Mouse (Mus musculus): ENCODE data around the gene Atad3a.
"Not testable (repeated sequence)": the region's sequence is repeated elsewhere in the genome, so short reads cannot be mapped to it uniquely, and the experiment has no call there.

Gene Atad3a

DNA sequence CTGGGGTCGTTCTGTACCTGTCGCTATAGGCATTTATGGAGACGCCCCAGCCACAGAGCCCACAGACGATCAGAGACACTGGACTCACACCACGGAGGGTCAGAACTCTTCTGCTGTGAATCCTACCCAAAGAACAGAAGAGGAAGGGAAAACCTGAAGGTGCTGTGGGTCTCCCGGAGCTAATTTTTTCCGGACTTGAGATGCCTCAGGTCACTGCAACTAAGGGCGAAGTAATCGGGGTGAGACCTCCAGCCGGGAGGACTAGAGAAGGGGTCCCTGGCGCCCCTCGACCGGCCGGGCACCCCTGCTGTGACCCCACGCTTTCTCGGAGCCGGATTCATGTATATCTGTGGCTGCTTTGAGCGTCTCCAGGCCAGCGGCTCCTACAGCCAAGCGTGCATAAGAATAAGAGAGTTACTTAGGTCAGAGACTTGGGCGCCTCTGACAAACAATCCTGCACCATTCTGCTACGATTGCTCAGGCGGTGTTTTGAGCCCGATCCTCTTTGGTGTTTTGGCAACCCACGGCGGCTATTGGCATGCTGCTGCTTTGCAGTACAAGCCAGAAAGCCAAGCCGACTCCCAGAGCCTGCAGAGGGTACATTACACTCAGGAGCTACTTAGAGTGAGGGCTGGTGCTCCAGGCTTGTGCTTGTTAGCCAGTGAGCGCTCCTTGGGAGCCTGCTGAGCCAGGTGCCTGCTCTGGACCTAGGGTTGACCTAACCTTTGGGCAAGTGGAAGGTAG is 635 bp upstream of the Atad3a start:
- ChIA-PET POLR2A (interaction anchor here (0.6 to 3.0 kb wide), 35 partner anchors 10 to 800 kb away, joined by 3 to 19 read pairs (median 4); partner anchors contain the start of genes Mib2 (in 2 of the 4), Vwa1 (in 2 of the 4), Ccnl2 (in 1 of the 4) and Cptp (in 1 of the 4)), CTCF (interaction anchor here (0.6 to 3.2 kb wide), 12 partner anchors 9 to 497 kb away, joined by 3 to 14 read pairs (median 4); partner anchors contain the start of genes Dvl1 (in 1 of the 4), Mrpl20 (in 1 of the 4) and Vwa1 (in 1 of the 4))

DNA sequence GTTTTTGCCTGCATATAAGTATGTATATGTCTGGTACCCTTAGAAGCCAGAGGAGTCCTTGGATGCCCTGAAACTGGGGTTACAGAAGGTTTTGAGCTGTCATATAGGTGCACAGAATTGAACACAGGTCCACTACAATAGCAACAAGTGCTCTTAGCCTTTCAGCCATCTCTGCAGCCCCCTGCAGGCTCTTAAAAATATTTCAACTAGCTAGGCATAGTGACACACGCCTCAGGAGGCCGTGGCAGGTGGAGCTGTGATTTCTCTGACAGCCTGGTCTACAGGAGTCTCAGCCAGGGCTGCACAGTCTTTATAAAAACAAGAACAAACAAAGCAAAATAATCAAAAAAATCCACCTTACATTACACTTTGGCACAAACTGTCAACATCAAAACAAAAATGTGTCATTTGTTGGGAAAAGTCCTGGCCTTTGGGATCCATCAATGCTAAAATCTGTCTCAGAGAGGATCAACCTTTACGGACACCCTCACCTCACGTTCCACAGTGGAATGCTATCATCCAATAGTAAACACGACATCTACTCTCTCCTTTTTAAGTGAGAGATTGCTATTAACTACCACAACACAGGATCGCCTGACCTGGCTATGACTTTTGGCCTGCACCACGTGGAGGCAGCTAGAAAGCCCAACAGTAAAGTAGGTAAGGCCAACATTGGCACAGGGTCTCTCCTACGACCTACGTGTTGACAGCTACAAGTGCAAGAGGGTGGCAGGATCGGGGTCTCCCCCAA is 856 bp downstream of the Atad3a start:
- CTCF ChIA-PET = interaction anchor here in 3 of 4 experiments (0.7 to 3.2 kb wide), 9 partner anchors 10 to 107 kb away, joined by 3 to 14 read pairs (median 4); partner anchors contain the start of gene Vwa1 (in 1 of the 3)
- POLR2A ChIA-PET = interaction anchor here (0.6 to 3.0 kb wide), 44 partner anchors 9 to 1294 kb away, joined by 3 to 19 read pairs (median 4); partner anchors contain the start of genes Vwa1 (in 3 of the 4), Mib2 (in 2 of the 4), Ankrd65 (in 1 of the 4) and Cptp (in 1 of the 4)

DNA sequence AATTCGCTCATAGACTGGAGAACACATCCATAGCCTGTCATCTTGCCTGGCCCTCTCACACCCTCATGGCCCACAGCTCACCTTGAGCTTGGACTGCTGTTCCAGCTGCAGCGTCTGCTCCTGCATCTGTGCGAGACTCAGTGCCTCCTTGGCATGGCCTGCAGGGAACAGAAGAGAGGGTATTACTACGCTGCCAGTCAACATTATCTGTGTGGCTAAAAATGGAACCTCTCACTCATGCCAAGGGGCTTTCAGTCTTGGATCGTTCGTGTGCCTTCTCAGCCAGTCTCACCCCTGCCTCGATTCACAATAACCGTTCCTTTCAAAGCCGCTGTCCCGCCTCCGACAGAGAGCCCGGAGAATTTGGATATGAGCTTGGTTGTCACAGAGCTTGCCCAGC is 3.9 kb downstream of the Atad3a start:
- POLR2A ChIA-PET = interaction anchor here in 3 of 4 experiments (0.9 to 1.4 kb wide), 7 partner anchors 9 to 55 kb away, joined by 3 to 4 read pairs (median 3); partner anchors contain the start of gene Vwa1 (in 1 of the 3)
- CTCF ChIA-PET = no interaction called here

DNA sequence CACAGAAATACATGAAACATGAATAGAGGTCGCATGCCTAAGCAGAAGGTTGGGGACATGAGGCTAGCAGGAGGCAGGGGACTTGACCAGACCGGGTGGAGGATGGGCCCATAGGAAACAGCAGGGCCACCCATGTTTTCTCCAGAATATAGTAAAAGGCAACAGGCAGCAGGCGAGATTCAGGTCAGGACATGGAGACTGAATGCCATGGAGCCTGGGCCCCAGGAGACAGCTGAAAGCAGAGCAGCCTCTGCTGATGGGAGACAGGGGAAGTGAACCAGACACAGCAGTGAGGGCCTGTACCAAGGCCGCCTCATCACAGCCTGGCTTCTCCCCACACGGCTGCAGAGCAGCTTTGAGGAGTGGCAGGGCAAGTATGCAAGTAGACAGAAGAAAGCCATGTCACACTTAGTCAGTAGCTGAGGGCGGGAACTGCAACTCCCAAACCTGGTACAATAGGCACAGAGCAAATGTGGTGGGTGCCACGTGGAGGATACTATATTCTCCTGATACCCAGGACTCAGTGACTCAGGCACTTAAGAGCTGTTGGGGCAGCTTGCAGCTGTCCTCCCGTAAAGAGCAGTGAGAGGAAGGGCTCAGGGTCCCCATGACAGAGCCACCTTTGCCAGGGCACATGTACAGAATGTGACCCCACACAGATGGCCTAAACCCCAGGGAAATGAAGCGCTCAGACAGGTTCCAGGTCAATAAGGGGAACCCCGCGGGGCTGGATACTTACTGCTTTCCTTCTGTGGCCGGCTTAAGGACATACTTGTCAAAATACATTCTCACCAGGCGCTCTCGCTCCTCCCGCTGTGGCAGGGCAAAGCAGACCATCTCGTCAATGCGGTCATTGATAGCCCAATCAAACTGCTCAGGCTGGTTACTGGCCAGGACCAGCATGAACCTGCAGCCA is 14.1 kb downstream of the Atad3a start:
- CTCF ChIA-PET = interaction anchor here in 1 of 4 experiments (0.8 kb wide), 1 partner anchor 14 kb away, joined by 6 read pairs; the partner anchor contains the start of gene Atad3a
- POLR2A ChIA-PET = interaction anchor here in 3 of 4 experiments (0.6 to 2.8 kb wide), 10 partner anchors 8 to 92 kb away, joined by 3 to 9 read pairs (median 4); partner anchors contain the start of gene Atad3a (in 2 of the 3)

DNA sequence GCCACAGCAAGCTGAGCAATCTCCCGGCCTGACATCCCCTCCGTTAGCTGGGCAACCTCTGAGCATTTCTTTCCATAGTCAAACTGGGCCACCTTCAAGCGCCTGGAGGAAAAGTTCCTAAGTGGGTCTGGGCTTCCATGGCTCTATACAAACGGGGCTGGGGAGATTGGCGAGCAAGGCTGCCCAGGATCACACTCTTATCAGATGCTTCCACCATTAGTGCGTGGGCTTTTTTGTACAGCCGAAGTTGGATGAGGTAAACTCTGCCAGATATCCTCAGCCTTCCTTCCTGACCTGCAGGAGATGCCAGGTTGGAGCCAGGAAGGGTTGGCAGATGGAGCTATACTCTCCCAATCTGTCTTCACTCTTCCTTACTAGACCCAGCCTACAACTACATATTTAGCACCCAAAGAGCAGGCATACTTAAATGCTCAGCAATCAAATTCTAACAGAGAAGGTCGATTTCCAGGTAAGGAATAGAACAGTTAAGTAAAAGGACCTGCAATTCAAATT is 14.8 kb downstream of the Atad3a start:
- CTCF ChIA-PET = no interaction called here
- POLR2A ChIA-PET = interaction anchor here in 2 of 4 experiments (0.5 to 2.8 kb wide), 6 partner anchors 11 to 770 kb away, joined by 3 to 8 read pairs (median 4); partner anchors contain the start of gene Atad3a (in 2 of the 2)

DNA sequence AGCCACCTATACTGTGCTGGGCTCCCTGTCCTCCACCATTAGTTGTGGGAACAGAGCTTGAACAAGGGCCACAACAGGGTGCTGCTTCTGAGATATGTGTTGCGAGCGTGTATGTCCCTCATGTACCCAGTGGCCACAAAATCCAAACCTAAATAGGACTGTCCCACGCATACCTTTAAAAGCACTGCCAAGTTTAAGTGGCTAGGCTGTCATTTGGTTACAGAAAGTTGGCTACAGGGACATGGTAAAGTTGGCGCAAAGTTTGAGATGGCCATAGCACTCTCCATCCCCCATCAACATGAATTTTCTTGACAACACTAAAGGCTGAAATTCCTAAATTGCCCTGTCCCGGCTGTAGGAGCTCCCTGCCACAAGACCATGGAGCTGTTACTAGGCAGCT is 15.8 kb downstream of the Atad3a start:
- ChIA-PET CTCF (no interaction called here), POLR2A (interaction anchor here in 3 of 4 experiments (0.6 to 2.8 kb wide), 6 partner anchors 11 to 53 kb away, joined by 3 to 8 read pairs (median 3); partner anchors contain the start of gene Atad3a (in 1 of the 3))

DNA sequence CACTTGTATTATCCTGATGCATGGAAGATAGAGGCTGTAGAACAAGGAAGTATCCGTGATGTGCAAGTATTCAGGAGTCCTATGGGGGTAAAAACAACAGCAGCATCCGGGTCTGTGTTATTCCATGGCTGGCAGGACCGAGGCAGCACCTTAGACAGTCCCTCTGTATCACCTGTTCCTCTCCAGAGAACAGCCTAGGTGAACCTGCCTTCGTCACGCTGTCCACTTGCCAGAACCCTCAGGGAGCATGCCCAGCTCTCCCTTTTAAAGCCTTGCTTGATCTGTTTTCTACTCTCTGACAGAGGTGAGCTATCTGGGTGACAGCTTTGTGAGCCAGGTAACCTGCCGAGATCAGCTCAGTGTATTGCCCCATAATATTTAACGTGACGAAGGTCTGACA is 16.4 kb downstream of the Atad3a start:
- POLR2A ChIA-PET = interaction anchor here in 2 of 4 experiments (0.7 to 1.3 kb wide), 4 partner anchors 11 to 36 kb away, joined by 3 read pairs; no protein-coding TSS in a partner anchor
- CTCF ChIA-PET = no interaction called here

DNA sequence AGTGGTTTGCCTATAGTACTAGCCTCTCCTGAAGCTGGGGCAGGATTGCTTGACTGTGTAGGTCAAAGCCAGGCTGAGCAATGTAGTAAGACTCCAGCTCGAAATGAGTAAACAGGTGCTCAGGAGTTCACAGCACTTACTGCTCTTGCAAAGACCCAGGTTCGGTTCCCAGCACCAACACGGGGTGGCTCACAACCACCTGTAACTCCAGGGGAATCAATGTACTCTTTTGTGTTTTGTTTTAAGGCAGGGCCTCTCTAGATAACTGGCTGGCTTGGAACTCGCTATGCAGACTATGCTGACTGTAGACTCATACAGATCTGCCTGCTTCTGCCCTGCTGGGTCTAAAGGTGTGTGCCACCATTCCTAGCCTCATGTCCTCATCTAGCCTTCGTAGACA is 18.2 kb downstream of the Atad3a start:
- CTCF ChIA-PET = no interaction called here
- POLR2A ChIA-PET = interaction anchor here in 2 of 4 experiments (1.2 to 2.1 kb wide), 2 partner anchors 9 to 17 kb away, joined by 3 to 5 read pairs; no protein-coding TSS in a partner anchor

DNA sequence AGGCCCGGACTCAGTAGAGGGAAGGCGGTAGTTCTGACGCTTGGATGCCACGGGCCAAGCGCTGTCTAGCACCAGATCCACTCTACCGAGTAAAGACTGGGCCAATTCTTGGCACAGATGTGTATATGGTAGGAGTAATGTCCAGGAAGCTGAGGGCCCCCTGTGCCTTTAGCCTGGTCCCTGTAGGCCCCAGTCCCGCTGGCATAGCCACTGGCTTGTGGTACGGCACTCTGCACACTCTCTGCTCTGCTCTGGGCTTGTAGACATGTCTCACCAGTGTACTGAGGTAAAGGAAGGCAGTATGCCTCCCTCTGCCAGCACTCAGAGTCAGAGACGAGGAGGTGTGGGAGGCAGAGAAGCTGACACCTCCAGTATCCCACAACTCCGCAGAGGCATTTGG is 20.2 kb downstream of the Atad3a start:
- POLR2A ChIA-PET = interaction anchor here in 1 of 4 experiments (1.2 to 1.5 kb wide), 3 partner anchors 11 to 71 kb away, joined by 3 to 4 read pairs (median 4); no protein-coding TSS in a partner anchor
- CTCF ChIA-PET = not testable (repeated sequence)

DNA sequence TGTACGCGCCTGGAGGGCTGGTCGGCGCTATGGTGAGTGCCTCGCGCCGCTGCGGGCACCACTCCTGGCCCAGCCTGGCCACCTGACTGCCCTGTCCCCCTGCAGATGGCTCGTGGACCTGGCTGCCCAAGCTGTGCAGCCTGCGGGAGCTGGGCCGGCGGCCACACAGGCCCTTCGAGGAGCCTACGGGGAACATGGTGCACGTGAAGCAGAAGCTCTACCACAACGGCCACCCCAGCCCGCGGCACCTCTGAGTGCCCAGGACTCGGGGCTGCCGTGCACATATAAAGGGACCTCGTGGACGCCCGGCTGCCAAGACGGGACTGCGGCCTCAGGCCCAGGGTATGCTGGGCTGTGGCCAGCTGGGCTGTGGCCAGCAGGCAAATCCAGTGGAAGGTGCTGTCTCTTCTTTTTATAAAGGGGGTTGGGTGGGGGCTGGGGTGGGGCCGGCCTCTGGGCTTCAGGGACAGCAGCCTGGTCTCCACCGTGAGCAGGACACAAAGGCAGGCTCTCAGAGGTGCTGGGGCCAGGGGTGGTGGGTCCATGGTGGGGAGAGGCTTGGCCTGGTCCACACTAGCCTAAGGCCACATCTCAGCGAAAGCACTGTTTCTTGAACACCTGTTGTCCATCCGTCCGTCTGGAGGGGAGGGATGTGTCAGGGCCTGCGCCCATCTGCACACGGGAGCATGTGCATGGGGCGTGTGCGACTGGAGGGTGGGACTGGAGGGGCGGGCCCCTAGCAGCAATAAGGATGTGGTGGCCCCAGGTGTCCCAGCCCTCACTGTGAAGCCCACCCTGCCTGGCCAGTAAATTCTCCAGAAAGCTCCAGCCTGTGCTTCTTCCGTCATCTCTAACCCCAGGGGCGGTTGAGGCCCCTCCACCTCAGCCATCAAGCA is 20.9 kb downstream of the Atad3a start:
- POLR2A ChIA-PET = interaction anchor here in 2 of 4 experiments (0.6 to 1.6 kb wide), 5 partner anchors 18 to 204 kb away, joined by 3 to 6 read pairs (median 3); partner anchors contain the start of genes Atad3a (in 1 of the 2) and Ube2j2 (in 1 of the 2)
- CTCF ChIA-PET = no interaction called here

DNA sequence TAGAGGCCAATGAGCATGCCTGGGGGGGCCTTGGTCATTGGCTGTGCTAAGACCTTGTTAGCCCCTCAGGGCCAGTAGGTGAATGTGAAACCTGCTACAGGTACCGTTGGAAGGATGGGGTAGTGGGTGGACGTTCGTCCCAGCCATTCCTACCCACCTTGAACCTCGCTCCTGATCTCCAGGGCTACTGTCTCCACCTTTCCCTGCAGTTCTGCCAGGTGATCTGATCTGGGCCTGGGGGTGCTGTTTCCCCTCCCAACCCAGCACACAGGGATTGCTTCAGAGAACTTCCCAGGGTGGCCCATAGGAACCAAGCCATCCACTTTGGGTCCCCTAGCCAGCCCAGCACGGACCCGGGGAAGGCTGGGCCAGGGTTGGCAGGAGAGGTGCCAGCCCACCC is 21.7 kb downstream of the Atad3a start:
- CTCF ChIA-PET = no interaction called here
- POLR2A ChIA-PET = interaction anchor here in 2 of 4 experiments (0.6 to 1.8 kb wide), 6 partner anchors 9 to 204 kb away, joined by 3 to 9 read pairs (median 4); partner anchors contain the start of genes Atad3a (in 1 of the 2) and Ube2j2 (in 1 of the 2)

DNA sequence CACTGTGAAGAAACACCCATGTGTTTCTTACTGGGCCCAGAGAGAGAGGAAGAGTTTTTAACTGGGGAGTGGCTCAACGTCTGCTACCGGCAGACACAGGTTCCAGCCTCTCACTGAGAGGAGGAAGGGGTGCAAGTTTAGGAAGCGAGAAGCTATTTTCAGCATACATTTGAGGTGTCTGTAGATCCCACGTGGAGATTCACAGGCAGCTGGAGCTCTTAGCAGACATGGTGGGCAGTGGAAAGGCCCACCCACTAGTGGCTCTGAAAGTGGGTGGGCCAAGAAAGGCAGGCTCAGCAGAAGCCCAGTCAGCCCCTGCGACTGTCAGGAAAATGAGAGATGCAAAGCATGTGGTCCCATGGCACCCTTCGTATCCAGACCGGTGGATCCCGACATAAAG is 22.6 kb downstream of the Atad3a start:
- CTCF ChIA-PET = interaction anchor here in 1 of 4 experiments (0.9 kb wide), 1 partner anchor 96 kb away, joined by 3 read pairs; no protein-coding TSS in a partner anchor
- POLR2A ChIA-PET = interaction anchor here in 3 of 4 experiments (0.5 to 1.8 kb wide), 15 partner anchors 9 to 629 kb away, joined by 3 to 9 read pairs (median 3); partner anchors contain the start of genes Atad3a (in 1 of the 3) and Ccnl2 (in 1 of the 3)

DNA sequence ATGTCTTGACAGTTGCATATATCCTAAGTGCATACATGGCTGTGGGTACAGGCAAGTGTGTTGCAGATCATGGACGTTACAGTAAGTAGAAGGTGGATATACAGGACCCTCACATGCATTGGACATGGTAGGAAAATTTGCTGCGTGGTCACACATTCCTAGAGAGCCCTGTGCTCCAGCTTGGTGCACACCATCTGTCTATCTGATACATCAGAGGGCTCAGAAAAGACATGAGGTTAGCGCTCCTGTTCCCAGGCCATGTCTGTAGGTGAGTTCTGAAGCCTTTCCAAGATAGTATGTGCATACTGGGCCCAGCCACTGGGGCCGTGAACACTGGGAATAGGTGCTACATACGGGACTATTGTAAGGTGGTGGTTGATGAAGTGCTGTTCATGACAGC is 24.5 kb downstream of the Atad3a start:
- POLR2A ChIA-PET = interaction anchor here in 2 of 4 experiments (0.6 to 1.2 kb wide), 4 partner anchors 14 to 254 kb away, joined by 3 read pairs; no protein-coding TSS in a partner anchor
- CTCF ChIA-PET = no interaction called here

DNA sequence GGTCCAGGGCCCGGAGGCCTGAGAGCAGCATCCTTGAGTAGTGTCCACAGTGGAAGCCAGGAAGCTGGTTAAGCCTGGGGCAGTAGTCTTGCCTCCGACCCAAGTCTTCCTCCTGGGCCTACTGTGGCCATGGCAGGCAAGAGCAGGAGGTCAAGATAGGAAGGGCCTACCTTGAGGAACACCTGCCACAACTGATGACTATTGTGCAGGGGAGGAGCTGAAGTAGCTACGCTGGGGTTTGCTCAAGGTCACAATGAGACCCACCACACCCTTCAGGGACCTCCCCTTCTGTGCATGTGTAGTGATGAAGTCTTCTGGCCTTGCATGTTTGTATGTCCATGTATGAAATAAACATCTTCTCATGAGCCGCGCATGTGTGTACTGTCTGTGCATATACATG is 25.1 kb downstream of the Atad3a start:
- POLR2A ChIA-PET = interaction anchor here in 2 of 4 experiments (0.6 to 1.2 kb wide), 4 partner anchors 14 to 253 kb away, joined by 3 read pairs; no protein-coding TSS in a partner anchor
- CTCF ChIA-PET = no interaction called here

DNA sequence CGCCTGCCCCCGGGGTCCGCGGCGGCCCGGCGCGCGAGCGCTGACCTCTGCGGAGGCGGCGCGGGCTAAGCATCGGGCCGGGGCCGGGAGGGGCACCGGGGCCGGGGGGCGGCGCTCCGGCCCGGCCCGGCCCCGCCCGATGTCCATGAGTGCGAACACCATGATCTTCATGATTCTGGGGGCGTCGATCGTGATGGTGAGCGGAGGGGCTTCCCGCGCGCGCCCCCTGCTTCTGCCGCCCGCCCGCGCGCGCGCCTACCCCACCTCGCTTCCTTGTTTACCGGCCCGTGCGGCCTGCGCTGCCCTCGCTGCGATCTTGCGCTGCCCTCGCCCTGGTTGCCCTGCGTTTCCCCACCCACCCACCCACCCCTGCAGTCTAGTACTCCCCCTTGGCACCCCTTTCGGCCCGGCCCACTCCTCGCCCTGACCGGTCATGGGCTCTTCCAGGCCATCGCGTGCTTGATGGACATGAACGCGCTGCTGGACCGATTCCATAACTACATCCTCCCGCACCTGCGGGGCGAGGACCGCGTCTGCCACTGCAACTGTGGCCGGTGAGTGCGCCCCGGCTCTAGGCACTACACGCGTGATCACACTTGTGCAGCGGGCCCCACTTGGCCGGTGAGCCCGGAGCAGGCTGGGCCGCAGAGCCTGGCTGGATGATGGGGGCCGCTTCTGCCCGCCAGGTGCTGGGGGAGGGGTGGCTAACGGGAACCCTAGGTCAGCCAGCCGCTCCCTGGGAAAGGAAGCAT is 25.8 kb downstream of the Atad3a start:
- ChIA-PET CTCF (no interaction called here), POLR2A (interaction anchor here in 2 of 4 experiments (1.0 to 1.2 kb wide), 2 partner anchors 13 to 24 kb away, joined by 3 read pairs; no protein-coding TSS in a partner anchor)
